Mouse (Mus musculus) cerebellum, adult 2 months (tissue): Measurements from ENCODE around the gene Aqp8. TPM values are rescaled to one million over a fixed set of nuclear protein-coding genes. Genes with fewer than 3 reads are reported as not detected.

Experiments used
- DNase-seq, 2 experiments: peaks; one replicate each; pipeline ENCODE4 v3.0.0; 2021
- H3K27ac ChIP-seq: fragments of 200-500 bp; 2 replicates; pipeline ENCODE4 v1.5.1; 2012; ENCODE audit warnings: low read length, control low read depth, inconsistent platforms; ENCODE audit not compliant: insufficient read depth
- H3K27me3 ChIP-seq: fragments of 200-500 bp; 2 replicates; pipeline ENCODE4 v1.6.1; 2012; ENCODE audit warnings: inconsistent platforms, mild to moderate bottlenecking, low read length, moderate library complexity; ENCODE audit not compliant: control insufficient read depth, insufficient read depth
- H3K4me1 ChIP-seq: fragments of 200-500 bp; 2 replicates; pipeline ENCODE4 v1.6.1; 2011; ENCODE audit warnings: low read length; ENCODE audit not compliant: control insufficient read depth, insufficient read depth
- H3K4me3 ChIP-seq: fragments of 200-500 bp; replicated peaks from 2 replicates; pipeline ENCODE3; 2011; ENCODE audit warnings: mild to moderate bottlenecking, low read depth, low read length, control low read depth; ENCODE audit not compliant: insufficient read depth
- CTCF ChIP-seq: fragments of 200-500 bp; IDR thresholded peaks from 2 replicates; pipeline ENCODE4 v1.5.1; 2011; ENCODE audit warnings: low read depth, mild to moderate bottlenecking, control low read depth, low read length, moderate library complexity, borderline replicate concordance; ENCODE audit not compliant: insufficient read depth
- POLR2A ChIP-seq: fragments of 200-500 bp; IDR thresholded peaks from 2 replicates; pipeline ENCODE4 v1.6.1; 2011; ENCODE audit warnings: low read length, control low read depth, borderline replicate concordance; ENCODE audit not compliant: insufficient read depth
- WGBS: fragments of 180-500 bp; shearing (Covaris S2); methylation state at CpG from one replicate; pipeline ENCODE4 v1.1.7; 2018; 5-methylcytosine and 5-hydroxymethylcytosine counted together
- polyA plus RNA-seq: library from polyadenylated mRNA; depleted of rRNA; stranded (reverse); fragments of >200 nt; gene quantifications from 2 replicates; pipeline ENCODE4 v1.2.3, GENCODE M21; 2012; rRNA removed

Gene Aqp8
- polyA plus RNA-seq, result 0.13 and 0.27 TPM in 2 replicates

- no peaks in the 10 kb centered on the region for H3K27me3 ChIP-seq
- H3K4me1 ChIP-seq, result peaks cover 8% of the 10 kb centered on the region
- DNase-seq, result peak; percentile 22 to 31
- H3K4me3 ChIP-seq, result no peak within 1 kb of the TSS
- H3K27ac ChIP-seq, result no peak within 1 kb of the TSS
- TF ChIP-seq CTCF (no peak), POLR2A (no peak)
- WGBS, result 35% methylated on average over 9 of the region's 9 CpGs
These were observed at the start of gene Aqp8 for GRCm38 (mm10) chr7:123462070-123462501. Gene Aqp8 (plus strand): TSS chr7:123462291.

DNA sequence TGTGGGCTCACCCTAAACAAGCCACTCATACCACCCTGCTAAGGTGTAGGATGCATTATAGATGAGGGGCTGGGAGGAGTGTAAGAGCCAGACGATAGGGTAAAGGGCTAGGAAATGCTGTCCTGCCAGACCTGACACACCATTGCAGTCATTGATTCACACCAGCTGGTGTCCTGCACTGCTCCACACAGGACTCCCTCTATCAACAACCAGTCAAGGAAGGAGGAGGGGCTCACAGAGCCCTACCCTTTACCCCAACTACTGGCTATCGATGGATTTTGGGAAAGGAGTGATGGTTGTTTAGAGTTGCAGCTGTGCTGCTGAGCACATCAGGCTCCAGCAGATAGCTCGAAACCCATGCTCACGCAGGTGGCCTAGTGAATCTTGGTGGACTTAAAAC is 45.3 kb upstream of the Aqp8 start:
- H3K4me3 ChIP-seq, result no peak overlapping the region
- DNase-seq, result peak in 1 of 2 experiments; percentile 5
- no peaks in the 10 kb centered on the region for H3K27me3 ChIP-seq
- 89% methylated on average over 4 of the region's 4 CpGs for WGBS
- no peak overlapping the region for H3K27ac ChIP-seq
- peaks cover 24% of the 10 kb centered on the region for H3K4me1 ChIP-seq
- no peak for TF ChIP-seq POLR2A
- no peak for TF ChIP-seq CTCF

GRCm38 (mm10) chr7:123417661-123418060 is 44.4 kb upstream of the Aqp8 start:
- 60% methylated on average over 3 of the region's 3 CpGs for WGBS
- H3K4me1 ChIP-seq, result peaks cover 15% of the 10 kb centered on the region
- DNase-seq, result peak in 1 of 2 experiments; percentile 4
- H3K27ac ChIP-seq, result no peak overlapping the region
- no peak overlapping the region for H3K4me3 ChIP-seq
- H3K27me3 ChIP-seq, result no peaks in the 10 kb centered on the region
- TF ChIP-seq POLR2A (no peak), CTCF (no peak)

- Histone ChIP-seq H3K27ac (no peak overlapping the region), H3K4me3 (no peak overlapping the region), H3K4me1 (peaks cover 15% of the 10 kb centered on the region), H3K27me3 (no peaks in the 10 kb centered on the region)
- TF ChIP-seq CTCF (no peak), POLR2A (no peak)
- WGBS, result 65% methylated on average over 4 of the region's 4 CpGs
- no peak for DNase-seq
These were observed 42.1 kb upstream of the Aqp8 start for GRCm38 (mm10) chr7:123419984-123420383.

DNA sequence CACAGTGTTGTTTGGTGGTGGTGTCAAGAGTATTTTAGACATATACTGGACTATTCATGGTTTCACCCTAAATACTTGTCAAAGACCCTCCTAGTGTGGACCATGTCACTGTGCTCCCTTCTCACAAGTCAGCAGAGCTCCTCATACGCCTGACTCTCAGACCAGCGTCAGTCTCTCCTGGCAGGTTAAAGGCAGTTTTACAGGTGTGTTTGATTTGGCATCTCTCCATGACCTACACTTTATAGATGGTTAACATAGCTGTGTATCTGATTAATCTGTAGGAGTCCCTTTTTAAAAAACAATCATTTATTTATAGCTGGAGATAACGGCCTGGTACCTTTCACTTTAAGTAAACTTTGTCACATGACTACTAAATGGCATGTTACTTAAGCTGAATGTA is 40.1 kb upstream of the Aqp8 start:
- WGBS, result 96% methylated on average over 3 of the region's 3 CpGs
- no peaks in the 10 kb centered on the region for H3K27me3 ChIP-seq
- TF ChIP-seq POLR2A, result no peak
- peaks cover 20% of the 10 kb centered on the region for H3K4me1 ChIP-seq
- no peak overlapping the region for H3K4me3 ChIP-seq
- H3K27ac ChIP-seq, result no peak overlapping the region
- DNase-seq, result peak in 1 of 2 experiments; percentile 1

GRCm38 (mm10) chr7:123424281-123424680 is 37.8 kb upstream of the Aqp8 start:
- Histone ChIP-seq H3K4me1 (peaks cover 16% of the 10 kb centered on the region), H3K27me3 (no peaks in the 10 kb centered on the region), H3K4me3 (no peak overlapping the region), H3K27ac (no peak overlapping the region)
- TF ChIP-seq POLR2A (no peak), CTCF (no peak)
- 38% methylated on average over 6 of the region's 6 CpGs for WGBS
- DNase-seq, result peak; percentile 23 to 39

GRCm38 (mm10) chr7:123425134-123425757 is 36.8 kb upstream of the Aqp8 start:
- DNase-seq, result peak; percentile 10 to 34
- no peak overlapping the region for H3K4me3 ChIP-seq
- H3K4me1 ChIP-seq, result peaks cover 11% of the 10 kb centered on the region
- no peaks in the 10 kb centered on the region for H3K27me3 ChIP-seq
- TF ChIP-seq POLR2A (no peak), CTCF (no peak)
- H3K27ac ChIP-seq, result no peak overlapping the region
- WGBS, result 67% methylated on average over 6 of the region's 6 CpGs

GRCm38 (mm10) chr7:123429624-123430410 is 32.3 kb upstream of the Aqp8 start:
- Histone ChIP-seq H3K4me3 (no peak overlapping the region), H3K27me3 (no peaks in the 10 kb centered on the region), H3K4me1 (0 out of 2 replicates have a peak, but pooled peaks cover 5% of the 10 kb centered on the region), H3K27ac (no peak overlapping the region)
- DNase-seq, result no peak
- TF ChIP-seq POLR2A, result no peak
- TF ChIP-seq CTCF, result no peak
- WGBS, result 89% methylated on average over 8 of the region's 8 CpGs
